Mouse (Mus musculus): ENCODE data around the gene Olfr316.
"Not testable (repeated sequence)": the region's sequence is repeated elsewhere in the genome, so short reads cannot be mapped to it uniquely, and the experiment has no call there.

Olfr316 gene

GRCm38 (mm10) chr11:58752434-58752833 is at the start of gene Olfr316:
Olfr316 (plus strand) TSS chr11:58752734.
- DNase-seq: no peak

DNA sequence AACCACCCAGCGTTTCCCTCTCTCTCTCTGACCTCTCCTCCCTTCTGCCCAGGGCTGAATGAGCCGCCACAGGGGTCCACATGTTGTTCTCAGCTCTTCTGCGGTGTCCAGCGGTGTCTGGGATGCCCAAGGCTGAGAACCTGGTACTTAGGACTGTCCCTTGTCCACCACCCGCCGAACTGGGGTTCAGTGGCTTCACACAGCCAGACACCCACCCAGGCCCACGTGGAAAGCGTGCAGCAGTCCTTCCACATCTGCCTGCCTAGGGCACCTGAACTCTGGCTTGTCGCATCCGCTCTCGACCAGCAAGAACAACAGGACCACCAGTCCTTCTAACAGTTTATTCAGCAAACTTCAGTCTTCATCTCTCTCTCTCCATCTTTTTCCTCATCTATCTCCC is 43.4 kb upstream of the Olfr316 start:
- DNase-seq: no peak

DNA sequence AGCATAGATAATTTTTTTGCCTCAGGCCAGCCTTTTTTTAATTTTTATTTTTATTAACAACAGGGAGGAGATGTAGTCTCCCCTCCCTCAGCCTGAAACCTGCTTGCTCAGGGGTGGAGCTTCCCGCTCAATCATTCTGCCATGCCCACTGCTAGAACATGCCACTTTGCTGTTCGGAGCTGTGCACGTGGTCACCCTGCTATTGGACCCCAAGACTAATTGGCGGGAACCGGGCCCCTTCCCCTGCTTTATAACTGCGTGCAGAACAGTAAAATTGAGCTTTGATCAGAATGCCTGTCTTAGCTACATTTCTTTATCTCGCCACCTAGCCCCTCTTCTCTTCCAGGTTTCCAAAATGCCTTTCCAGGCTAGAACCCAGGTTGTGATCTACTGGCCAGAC is 34.8 kb upstream of the Olfr316 start:
- DNase-seq: not testable (repeated sequence)

- DNase-seq: no peak
Observed at GRCm38 (mm10) chr11:58719701-58720100, 32.8 kb upstream of the Olfr316 start.

DNA sequence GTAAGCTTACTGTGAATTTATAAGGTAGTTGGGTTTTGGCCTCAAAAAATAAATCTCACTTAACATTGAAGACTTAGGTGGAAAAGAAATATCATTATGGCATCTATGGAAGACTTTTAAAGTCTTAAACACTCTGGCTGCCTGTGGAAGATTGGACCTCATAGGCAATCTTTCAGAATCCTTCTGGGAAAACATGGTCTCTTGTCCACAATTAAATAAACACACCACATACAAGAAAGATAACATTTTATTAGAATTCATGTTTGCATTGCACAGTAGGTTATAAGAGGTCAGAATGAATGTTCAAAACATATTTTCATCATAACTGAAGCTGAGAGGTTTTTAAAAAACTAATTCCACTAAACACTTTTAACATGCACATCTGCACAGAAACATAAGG is 28.6 kb upstream of the Olfr316 start, which contains the start of gene Olfr318:
TSS of gene Olfr318 (minus strand) at position 101 of the 400 bp plus-strand sequence.
- DNase-seq: no peak

DNA sequence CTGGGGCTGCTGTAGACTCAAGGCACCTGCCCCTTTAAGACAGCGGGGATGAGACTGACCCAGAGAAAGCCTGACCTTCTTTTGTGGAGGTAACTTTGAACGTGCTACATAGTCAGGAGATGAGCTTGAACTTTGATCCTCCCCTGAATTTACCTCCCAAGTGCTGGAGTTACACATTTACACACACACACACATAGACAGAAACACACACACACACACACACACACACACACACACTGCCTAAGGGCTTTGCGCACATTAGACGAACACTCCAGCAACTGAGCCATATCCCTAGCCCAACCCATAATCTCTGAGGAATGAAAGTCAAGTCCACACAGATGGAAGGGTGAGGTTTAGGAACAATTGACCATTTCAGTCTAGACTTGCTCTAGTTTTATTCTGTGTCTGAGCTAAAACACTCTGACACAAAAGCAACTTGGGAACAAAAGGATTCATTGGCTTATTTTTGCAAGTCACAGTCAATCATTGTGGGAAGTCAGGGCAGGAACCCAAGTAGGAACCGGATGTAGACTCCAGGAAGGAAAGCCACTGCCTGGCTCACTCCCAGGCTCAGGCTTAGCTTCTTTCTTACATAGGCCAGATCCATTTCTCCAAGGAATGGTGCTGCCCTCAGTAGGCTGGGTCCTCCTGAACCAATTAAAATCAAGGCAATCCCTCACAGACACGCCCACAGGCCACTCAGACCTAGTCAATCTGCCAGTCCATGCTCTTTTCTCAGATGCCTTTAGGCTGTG is 24.5 kb upstream of the Olfr316 start:
- DNase-seq: peak; percentile 37

GRCm38 (mm10) chr11:58733372-58733771 is 19.2 kb upstream of the Olfr316 start:
- DNase-seq: no peak

- no peak for DNase-seq
Observed at GRCm38 (mm10) chr11:58738792-58739262, 13.7 kb upstream of the Olfr316 start, which contains the start of gene Olfr317. Olfr317 (minus strand) TSS chr11:58739212.

- not testable (repeated sequence) for DNase-seq
Observed at GRCm38 (mm10) chr11:58751096-58751495, 1.4 kb upstream of the Olfr316 start.

DNA sequence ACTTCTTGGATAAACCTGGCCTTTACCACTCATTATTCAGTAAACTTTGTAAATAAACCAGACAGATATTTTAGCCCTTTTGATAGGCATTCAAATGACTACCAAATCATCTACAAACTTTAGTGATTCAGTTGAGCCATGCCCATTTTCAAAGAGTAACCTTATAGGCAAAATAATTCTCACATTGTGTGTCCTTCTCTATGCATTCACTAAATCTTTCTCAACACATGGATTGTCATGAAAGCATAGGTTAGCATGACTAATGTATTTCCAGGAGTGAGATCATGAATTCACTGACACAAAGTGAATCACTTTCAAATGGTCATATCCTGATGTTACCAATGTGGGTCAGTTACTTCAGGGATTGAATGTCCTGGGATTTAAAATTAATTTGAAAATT is 20.4 kb downstream of the Olfr316 start, which contains the start of gene Olfr315:
TSS of gene Olfr315 (plus strand) at position 301 of the 400 bp plus-strand sequence.
- DNase-seq: no peak

DNA sequence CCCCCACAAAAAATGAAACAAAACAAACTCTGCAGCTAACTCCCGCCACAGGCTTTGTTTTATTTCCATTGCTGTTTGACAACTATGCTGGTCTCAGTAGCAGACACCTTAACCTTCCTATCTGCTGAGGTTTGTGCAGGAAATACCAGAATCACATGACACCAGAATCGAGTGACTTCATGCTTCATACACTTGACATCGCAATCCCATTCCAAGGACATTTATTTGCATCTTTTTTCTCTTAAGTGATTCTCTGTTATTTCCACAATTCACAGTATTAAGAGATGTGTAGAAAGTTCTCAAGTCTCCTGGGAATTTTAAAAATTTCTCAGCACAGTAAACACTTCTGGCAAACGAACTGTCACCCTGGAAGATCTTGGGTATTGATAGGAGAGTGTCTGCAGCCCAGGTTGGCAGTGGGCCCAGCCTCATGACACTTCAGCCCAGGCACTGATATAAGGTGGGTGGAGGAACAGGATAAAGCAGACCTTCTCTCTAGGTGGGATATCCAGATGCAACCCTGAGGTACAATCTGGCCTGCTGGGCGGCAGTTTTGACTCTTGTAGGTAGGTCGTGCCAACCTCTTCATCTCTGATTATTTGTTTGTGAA is 30.1 kb downstream of the Olfr316 start, which contains the start of gene Olfr314:
TSS of gene Olfr314 (plus strand) at position 473 of the 610 bp plus-strand sequence.
- no peak for DNase-seq

DNA sequence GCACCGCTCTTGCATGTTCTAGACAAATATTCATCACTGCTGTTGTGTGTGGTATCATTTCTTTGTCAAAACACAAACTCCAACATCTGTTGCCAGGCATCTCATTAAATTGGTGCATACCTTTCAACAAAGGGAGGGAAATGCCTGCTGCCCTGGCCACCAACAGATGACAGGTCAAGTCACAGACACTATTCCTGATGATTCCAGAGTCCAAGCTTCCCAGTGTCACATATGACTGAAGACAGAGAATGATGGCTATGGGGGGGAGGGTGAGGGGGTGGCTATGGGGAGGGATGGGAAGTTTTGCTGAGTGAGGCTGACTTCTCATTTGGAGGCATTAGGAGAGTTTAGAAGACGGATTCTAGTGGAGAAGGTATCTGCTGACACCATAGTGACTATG is 31.6 kb downstream of the Olfr316 start:
- no peak for DNase-seq

DNA sequence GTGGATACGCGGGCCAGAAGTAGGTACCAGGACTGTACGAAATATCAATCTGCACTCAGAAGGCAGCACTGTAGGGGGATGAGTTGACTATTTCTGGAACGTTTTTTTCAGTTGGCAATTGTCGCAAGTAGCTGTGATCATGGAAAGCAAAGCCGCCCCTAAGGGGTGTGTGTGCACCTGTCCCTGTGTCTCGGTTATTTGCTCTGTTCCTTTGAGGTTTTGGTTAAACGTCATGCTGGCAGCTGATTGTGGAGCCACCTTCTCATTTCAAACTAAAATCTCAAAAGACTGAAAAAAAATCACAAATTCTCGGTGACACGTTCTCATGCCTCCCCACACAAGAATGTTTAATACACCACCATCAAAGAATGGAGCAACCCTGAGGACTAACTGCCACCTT is 35.1 kb downstream of the Olfr316 start:
- DNase-seq: no peak

GRCm38 (mm10) chr11:58788346-58788745 is 35.8 kb downstream of the Olfr316 start:
- no peak for DNase-seq

- no peak for DNase-seq
Observed at GRCm38 (mm10) chr11:58789532-58789931, 37.0 kb downstream of the Olfr316 start.

DNA sequence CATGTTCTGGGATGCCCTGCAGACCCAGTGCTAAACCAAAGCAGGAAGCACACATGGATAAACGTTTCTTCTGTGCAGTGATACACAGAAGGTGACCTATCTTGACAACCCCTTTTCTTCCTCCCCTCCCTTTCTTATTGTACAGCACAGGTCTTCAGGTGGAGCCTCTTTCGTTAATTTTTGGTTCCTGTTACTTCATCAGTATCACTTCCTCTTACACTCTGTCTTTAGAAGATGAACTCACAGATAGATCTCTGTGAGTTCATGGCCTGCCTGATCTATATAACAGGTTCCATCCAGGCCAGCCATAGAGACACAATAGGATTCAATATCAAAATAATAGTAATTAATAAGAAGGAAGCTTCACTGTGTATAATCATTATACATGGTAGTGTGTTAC is 37.5 kb downstream of the Olfr316 start:
- no peak for DNase-seq

DNA sequence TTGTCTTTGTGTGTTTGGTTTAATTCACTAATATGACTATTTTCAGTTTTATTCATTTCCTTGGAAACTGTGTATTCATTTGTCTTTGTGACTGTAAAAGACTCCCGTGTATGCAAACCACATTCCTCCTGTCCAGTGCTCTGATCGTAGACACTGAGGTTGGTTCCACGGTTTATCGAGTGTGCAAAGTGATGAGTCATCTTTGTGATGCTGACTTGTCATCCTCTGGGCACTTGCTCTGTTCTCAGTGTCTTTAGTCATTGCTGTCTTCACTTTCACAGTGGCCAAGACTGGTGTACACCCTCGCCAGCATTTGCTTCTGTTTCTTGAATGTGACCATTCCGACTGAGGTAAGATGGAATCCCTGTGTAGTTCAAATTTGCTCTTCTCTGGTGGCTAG is 38.1 kb downstream of the Olfr316 start:
- no peak for DNase-seq

DNA sequence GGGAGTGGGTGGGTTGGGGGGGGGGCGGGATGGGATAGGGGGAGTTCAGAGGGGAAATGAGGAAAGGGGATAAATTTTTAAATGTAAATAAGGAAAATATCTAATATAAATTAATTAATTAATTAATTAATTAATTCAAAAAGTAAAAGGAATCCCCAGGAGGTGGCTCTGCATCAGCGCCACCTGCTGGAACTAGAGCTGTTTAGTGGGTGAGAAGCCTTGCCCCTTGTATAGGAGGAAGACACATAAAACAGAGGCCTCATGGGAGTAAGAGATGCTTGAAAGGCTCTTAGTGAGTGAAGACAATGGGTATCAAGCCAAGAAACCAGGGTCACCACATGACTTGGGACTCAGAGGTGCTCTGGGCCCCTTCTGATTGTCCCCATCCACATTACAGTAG is 43.3 kb downstream of the Olfr316 start:
- DNase-seq: no peak

- DNase-seq: no peak
Observed at GRCm38 (mm10) chr11:58796850-58797249, 44.3 kb downstream of the Olfr316 start.

DNA sequence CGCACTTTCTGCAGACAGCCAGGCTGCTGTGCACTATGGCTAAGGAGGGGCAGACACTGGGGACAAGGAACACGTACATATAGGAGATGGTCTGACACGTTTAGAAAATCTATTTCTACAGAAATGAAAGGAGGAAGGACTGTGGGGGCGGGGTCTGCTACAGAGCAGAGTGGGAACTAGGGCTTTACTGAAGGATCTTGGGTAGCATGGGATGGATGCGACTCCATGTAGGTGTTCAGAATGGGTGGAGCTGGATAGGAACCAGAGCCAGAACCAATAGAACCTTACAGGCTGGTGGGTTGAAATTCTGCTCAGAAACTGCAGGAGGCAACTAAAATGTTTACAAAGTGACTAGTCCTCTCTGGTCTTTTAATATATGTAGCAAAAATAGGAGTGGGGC is 47.2 kb downstream of the Olfr316 start:
- no peak for DNase-seq

DNA sequence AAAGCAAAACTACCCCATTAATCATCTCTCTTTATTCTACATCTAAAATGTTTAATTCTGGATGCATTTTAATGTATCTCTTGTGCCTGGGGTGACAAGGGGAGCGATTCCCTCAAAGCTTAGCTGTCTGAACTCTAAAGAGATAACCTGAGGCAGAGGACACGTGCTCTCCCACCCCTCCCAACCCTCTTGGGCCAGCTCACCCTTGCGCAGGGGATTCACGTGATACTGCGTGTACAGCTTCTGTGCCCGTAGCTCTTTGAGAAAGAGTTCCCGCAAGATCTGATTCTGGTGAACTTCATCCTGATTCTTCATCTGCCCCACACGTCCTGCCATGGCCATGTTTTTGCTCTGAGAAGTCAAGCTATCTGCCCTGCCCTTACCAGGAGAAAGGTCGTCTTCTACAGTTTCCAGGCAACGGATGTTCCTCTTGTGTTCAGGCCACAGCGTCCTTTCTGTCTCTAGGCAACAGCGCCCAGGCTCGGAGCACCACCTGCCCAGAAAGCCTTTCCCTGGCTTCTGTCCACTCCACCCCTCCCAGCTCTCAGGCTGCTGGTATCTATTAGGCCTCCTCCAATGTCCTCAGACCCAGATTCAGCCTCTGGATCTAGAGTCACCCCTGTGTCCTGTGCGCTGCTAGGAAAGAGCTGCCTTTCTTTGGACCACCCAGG is 49.2 kb downstream of the Olfr316 start, which contains the start of gene Fam183b:
TSS of gene Fam183b (minus strand) at position 403 of the 671 bp plus-strand sequence.
- no peak for DNase-seq

- DNase-seq: no peak
Observed at GRCm38 (mm10) chr11:58803871-58804270, 51.3 kb downstream of the Olfr316 start.

- no peak for DNase-seq
Observed at GRCm38 (mm10) chr11:58804393-58804792, 51.9 kb downstream of the Olfr316 start.
